Mouse (Mus musculus): ENCODE results near the gene Pfkfb3.

The Pfkfb3 gene

DNA sequence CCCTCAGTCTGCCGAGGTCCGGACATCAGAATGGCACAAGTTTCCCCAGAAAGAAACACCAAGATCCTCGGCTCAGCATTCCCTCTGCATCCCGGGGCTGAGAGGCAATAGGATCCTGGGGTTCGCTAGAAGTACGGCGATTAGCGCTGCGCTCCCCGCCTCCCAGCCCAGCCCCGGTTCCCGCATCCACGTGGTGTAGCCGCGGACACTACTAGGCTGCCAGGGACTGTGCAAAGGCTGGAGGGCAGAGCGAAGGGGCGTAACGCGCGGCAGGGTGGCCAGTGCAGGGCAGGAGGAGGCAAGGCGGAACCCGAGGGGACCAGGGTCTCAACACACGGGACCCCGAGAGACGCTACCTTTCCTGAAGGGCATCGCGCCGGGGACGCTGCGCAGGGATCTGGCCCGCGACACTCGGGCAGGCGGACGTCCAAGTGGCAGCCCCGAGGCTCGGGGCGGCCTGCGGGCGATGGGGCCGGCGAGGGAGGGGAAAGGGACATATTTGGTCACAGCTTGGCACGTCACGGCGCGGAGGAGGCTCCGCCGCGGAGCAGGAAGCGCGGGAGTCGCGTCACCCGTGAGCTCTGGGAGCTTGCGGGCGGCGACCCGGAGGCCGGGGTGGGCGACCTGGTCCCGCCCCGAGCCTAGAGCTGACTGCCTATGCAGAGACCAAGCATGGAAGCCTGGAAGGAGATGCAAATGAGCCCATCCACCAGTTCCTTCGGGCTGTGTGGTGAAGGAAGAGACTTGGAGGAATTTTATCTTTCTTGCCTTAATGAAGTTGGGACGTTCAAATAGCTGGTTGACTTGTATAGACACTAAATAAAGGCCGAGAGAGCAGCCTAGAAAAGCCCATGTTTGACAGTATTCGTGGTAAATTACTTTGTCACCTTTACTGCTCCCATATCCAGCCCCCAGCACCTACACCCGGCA lies at the start of gene Pfkfb3:
Pfkfb3 (minus strand) TSS at position 607 of the 930 bp plus-strand sequence.
- peak; percentile 58 to 69 for DNase-seq

DNA sequence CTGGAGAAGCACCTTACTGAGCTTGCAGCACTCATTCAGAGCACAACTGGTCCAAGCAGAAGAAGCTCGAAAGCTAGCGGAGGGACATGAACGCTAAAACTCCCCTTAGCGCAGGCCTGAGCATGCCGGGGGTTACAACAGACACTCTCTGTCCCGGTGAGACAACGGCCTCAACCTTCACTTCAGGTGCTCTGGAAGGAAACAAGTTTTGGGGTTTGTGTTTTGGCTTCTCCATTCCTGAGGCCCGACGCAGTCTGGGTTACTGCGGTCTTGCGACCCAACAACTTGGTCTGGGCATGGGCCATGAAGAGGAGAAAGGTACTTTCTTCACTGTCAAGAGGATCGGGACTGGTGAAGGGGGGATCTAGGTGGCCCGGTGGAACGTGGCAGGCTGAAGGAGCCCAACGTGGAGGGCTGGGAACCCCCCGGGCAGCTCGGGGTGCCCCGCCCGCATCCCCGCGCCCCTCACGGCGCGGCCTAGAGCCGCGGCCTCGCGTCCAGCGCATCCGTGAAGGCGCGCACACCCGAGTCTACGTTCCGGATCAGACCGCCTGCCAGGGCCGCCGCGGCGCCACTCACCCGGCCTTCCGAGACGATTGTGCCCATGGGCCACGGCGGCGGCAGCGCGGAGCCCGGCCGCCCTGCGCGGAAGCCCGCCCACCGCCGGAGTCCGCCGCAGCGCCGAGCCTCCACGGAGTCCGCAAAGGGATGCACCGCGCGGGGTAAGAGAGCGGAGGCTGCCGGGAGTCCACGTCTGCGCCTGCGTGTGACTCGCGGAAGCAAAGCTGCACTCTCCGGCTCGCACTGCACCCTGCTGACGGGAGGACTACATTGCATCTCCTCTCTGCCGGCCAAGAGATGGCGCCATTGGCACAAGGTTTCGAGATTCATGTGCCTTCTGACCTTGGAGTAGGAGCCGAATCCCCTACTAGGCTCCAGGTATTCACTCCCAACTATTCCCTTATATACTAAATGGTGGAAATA lies 48.9 kb upstream of the Pfkfb3 start:
- peak; percentile 93 to 98 for DNase-seq

DNA sequence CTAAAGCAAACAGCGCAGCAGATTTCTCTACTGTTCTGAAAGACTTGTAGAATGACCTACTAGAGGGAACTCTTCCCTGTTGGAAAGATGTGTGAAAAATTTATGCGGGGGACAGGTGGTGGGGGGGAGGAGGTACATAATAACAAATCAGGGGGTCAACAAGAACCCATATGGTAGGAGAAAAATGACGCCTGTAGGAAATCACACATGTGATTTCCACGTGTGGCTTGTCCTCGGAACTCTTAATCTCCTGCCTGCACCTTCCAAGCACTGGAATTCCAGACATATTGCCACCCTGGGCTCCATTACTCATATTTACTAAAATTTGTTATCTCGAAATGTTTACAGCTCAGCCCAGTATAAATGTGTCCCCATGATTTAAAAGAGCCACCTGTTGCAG lies 47.9 kb upstream of the Pfkfb3 start:
- DNase-seq: no peak

DNA sequence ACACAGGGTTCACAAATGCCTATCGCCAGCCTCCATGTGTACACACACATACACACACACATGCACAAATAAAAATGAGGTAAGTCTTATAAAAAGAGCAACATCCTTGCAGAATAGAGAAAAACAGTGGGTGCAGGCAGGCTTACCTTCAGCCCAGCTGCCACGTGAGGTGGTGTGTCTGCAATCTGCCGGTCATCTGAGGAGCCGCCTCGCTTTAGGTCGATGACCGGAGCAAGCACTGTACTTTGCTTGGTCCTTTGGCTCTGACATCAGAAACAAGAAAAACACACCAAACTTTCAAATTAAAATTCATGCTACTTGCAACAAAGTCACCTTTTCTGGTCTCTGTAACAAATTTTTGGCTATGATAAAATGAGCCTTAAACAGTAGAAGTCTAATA lies 44.0 kb upstream of the Pfkfb3 start:
- no peak for DNase-seq

DNA sequence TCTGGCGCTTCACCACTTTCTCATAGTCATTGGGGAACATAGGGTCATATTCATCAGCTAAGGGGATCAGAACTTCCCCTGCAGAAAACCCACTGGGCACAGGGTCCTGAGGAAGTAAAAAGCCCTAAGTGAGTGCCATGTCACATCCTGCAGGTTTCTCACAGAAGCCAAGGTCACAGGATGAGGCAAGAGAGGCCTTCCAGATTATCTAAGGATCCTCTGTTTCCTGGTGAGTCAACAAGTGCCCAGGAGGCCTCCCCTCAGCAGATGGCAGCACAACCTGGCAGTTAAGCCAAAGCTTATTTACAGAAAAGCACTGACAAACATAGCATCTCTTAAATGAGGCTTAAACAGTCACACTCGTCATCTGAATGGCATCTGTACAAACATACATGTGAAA lies 42.8 kb upstream of the Pfkfb3 start:
- no peak for DNase-seq

DNA sequence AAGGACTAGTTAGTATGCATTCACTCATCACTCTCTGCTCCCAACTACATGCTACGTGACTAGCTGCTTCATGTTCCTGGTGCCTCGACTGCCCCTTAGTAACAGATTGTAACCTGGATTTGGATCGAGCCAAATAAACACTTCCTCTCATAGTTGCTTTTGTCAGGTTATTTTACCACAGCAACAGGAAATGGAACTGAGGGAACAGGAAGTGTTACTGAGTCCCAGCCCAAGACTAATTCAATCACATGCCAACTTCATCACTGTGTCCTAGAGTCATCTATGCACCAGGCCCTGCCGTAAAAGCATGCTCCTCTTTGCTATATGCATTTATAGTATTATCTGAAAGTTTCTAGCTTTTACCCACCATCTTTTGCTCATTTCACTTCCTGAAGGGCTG lies 34.1 kb upstream of the Pfkfb3 start:
- DNase-seq: no peak

DNA sequence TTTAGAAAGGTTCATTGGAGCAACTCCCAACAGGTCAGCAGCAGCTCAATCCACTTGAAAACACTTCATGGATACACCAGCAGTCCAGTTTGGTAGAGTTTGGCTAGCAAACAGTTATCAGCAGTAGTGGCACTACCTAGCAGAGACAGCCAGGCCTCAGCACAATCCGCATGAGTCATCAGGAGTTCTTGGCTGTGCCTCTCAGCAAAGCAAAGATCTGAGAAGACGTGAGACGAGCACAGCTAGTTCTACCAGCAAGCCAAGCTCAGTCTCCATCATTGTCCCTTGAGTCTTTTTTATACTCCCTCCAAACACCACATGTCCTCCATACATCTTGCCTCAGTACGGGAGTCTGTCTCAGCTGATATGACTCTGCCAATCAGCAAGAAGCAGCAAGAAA lies 25.5 kb upstream of the Pfkfb3 start:
- no peak for DNase-seq

DNA sequence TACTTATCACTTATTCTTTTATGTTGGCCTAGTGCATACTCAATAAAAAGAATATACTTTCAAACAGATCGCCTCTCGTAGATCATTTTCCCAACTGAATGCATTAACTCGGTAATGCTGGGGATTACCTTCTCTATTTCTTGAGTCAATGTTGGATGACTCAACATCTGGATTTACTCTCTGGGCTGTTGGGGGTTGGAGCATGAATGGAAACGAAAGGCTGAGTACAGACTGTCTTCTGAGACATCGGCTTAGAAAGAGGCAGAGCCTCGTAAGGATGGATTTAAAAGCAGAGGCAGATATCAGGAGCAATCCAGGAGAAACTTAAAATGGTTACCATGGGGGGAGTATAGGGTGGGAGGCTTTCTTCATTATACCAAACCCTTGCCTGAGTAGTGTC lies 24.3 kb upstream of the Pfkfb3 start:
- DNase-seq: no peak

DNA sequence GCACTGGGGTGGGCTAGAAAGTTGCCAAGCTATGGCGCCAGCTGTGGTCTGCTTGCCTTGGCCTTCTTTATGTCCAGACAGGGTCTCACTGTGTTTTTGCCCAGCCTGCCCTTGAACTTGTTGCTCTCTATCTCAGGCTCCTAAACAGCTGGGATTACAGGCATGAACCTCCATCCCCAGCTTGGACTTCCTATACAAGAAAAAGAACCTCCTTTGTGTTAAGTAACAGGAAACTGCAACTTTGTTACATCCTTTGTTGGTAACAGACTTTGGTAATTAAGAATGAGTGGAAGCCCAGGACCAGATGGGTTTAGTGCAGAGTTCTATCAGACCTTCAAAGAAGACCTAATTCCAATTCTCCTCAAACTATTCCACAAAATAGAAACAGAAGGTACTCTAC lies 19.8 kb upstream of the Pfkfb3 start:
- DNase-seq: no peak

DNA sequence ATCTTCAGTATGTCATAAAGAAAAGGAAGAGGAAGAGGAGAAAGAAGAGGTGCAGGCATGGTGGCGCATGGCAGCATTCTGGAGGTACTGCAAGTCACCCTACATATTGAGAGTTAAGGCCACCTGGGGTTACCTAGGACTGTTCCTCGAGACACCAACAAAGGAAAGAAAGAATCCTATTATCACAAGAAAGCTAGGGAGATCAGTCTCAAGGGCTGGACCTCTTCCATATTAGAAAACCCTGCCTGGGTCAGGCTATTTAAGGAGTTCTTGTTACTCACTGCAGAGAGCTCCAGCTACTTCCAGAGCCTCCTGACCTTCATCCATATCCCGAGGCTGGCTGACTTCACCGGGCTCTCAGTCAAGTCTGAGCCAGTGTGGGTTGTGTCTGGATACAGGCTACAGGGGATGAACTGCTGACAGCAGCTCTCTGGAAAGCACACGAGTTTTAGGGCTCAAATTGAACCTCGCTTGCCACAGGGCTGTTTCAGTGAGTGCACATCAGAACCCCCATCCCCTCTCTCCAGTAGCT lies 17.2 kb upstream of the Pfkfb3 start:
- no peak for DNase-seq

DNA sequence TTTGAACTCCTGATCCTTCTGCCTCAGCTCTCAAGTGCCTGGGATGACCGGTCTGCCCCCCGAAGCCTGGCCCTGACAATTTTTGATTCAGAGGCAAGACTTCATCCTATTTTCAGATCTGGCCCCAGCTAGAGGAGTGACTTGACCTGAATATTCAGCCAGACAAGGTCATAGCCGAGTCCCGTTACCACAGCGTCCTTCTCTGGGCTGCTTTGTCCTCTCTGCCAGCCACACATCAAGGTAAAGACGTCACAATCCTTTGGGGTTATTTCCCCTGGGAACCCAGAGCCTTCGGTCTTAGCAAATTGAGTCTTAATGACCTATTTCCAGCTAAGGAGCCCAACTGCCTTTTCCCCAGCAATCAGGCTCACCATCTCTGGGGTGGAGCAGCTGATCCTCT lies 14.6 kb upstream of the Pfkfb3 start:
- DNase-seq: no peak

DNA sequence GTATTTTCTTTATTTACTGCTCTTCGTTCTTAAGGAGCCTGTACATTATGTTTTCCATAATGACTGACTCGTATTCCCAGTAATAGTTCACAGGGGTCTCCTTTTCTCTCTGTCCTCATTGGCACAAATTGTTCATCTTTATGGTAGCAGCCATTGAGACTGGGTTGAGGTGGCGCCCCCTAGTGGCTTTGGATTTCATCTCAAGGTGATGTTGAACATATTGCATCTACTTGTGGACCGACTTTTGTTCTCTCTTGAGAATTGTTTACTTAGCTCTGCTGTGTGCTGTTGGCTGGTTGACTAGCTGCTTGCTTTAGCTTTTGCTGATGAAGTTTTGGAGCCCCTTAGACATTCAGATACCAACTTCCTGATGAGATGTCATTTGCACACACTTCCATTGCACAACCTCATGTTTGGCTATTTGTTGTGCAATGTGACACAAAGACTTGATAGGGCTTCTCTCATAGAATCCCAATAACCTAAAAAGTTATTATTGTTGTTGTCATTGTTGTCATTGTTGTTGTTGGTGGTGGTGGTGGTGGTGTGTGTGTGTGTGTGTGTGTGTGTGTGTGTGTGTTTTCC lies 14.0 kb upstream of the Pfkfb3 start:
- peak in 1 of 2 experiments; percentile 29 for DNase-seq

DNA sequence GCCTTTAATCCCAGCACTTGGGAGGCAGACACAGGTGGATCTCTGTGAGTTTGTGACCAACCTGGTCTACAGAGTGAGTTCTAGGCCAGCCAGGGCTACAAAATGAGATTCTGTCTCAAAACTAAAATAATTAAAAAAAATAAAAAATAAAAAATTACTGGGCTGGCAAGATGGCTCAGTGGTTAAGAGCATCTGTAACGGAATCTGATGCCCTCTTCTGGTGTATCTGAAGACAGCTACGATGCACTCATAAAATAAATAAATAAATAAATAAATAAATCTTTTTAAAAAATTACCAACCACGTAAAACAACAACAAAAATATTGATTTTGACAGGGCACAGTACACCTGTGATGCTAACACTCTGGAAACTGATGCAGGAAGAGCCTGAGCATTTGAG lies 13.0 kb upstream of the Pfkfb3 start:
- no peak for DNase-seq

DNA sequence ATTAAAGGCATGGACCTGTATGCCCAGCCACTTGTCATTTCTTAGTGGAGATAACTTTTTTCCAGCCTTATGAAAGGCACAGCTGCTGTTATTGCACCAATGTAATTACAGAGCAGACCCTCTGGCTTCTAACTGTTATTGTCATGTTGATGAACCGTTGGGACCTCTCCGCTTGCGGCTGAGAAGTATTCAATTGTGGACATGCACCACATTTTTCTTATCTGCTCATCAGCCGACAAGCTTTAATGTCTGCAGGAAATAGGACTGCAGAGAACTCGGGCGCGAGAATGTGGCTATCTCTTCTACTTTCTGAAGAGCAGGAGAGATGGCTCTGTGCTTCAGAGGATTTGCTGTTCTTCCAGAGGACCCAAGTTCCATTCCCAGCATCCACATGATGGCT lies 12.4 kb upstream of the Pfkfb3 start:
- DNase-seq: no peak

DNA sequence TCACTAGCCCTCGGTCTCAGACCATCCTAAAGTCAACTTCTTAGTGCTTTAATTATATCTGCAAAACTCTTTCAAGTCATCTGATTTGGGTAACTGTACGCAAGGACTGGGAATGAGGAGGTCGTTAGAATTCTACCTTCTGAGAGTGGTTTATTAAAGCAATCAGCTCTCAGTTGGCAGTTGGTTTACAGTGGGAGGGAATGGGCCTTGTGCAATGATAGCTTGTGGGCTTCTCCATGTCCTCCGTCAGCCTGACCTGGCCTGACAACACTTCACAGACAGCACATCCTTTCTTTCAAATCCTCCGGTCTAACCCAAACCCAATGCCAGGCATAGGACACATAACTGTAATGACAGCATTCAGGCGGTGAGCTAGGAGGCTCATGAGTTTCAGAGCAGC lies 10.9 kb upstream of the Pfkfb3 start:
- no peak for DNase-seq

DNA sequence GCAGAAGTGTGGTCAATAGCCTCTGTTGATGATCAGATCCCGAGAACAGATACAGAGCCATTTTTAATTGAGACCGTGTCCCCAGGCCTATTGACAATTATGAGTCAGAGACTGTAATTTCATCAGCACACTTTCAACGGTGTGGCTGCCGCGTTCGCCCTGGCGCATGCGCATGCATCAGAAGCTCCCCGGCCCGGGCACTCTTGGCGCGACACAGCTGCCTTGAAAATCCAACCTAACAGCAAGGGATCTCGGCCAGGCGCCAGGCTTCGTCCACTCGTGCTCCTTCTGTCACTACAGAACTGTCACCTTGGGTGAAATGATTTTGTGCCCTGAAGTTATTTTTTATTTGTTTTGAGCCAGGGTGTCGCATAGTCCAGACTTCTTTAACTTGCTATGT lies 9.4 kb upstream of the Pfkfb3 start:
- DNase-seq: no peak

DNA sequence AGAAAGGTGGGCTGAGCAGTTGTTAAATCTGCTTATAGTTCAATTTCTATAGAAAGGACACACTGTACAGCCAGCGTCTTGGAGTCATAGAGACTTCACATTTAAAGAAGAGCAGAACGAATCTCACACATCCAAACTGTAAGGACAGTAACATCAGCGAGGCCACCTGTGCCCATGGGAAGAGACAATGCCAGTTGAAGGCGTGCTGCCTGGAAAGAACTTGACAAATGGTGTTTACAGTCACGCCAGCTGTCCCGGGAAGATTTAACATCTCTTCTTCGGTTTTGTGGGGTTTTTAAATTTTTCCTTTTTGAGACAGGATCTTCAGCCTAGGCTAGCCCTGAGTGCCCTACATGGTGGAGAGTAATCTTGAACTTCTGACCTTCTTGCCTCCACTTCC lies 4.8 kb upstream of the Pfkfb3 start:
- DNase-seq: no peak

DNA sequence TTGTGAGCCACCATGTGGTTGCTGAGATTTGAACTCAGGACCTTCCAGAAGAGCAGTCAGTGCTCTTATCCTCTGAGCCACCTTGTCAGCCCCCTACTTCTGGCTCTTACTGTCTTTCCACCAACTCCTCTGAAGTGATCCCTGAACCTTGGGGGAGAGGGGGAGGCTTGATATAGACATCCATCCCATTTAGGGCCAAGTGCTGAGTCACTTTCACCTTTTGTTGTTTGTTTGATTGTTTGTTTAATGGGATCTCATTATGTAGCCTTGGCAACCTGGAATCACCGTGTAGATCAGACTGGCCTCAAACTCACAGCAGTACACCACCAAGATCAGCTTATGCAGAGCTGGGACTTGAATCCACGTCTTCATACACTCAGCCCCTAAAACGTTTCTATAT lies 3.4 kb upstream of the Pfkfb3 start:
- DNase-seq: no peak

DNA sequence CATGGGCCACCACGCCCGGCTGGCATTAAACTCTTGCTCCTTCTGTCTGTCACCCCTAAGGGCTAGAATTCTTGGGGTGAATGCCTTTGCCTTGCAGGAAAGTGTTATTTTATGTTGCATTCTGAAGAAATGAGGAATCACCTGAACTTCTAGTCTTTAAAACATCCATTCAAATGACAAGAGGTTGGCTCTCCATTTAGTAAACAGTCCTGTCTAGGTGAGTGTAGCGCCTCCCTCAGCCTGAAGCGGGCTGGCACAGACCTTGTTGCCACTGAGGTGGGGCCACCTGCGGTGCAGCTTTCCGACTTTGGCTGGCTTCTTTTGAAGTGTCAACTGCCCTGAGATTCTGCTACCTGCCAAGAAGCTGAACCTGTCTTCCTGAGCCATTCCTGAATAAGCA lies 1.4 kb upstream of the Pfkfb3 start:
- no peak for DNase-seq

DNA sequence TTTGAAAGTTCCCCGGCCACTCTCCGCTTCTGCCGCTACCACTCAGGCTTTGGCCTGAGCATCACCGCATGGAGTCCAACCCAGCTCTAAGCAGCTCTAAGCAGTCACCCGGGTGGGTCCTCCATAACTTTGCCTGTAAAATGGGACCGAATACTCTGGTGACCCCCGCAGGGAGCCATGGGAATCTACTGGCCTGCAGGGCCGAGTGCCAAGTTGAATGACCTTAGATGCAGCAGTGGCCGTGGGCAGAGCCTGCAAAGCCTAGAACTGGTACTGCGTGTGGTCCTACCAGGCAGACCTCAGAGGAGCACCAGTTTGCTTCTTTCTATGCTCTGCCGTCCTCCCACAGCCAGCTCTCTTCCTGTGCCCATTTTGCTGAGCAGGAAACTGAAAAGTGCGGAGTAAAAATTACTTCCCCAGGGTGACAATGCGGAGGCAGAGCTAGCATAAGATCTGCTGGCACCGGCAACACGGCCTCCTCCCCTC lies 868 bp downstream of the Pfkfb3 start:
- peak; percentile 18 to 39 for DNase-seq

DNA sequence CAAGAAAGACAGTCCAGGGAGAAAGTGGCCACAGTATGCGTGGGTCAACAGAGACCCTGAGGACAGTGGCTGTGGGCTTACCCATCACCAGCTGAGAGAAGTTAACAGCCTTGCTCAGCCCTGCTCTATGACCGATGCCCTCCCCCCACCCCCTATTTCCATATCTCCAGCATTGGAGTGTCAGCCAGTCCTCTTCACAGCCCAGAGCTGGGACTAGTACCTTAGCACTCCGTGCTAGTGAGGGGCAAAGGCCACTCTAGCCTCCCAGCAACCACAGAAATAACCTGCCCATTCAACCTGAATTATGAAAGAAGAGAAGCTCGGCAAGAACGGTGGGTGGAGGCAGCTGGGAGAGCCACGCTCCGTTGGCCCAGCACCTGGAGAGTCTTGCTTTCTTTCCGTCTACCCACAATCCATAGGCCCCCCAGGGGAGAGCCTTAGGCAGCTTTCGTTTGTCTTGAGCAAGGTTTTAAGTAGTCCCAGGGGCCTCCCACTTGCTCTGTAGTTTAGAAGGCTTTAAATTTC lies 1.5 kb downstream of the Pfkfb3 start:
- no peak for DNase-seq

DNA sequence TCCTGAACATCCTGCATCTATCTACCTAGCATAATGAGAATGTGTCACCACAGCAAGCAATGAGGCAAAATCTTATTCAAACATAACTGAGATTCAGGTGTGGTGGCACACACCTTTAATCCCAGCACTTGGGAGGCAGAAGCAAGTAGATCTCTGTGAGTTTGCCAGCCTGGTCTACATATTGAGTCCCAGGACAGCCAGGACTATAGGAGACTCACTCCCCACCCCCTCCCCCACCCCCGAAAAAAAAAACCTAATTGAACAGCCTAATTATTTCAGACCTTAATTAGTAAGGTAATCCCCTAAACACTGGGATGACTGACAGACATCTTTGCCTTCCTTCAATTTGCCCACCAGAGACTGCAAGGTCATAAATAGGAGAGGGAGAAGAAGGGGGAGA lies 2.2 kb downstream of the Pfkfb3 start:
- no peak for DNase-seq

DNA sequence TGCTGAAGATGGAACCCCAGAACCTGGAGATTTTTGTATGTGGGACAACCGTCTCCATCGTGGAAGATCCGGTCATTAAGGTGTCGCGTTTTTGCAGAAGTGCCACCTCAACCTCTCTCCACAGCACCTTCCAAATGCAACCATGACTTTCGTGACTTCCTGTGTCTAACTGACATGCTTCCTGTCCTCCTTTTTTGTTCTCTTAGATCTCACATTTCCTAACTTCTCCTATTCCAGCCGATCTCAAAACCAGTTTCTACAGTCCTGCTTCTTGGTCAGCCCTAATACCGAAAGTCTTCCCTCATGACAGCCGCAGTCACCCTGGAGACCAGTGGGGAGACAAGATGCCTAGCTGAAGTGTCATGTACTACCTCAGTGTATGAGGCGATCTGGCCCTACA lies 5.4 kb downstream of the Pfkfb3 start:
- DNase-seq: no peak
